Mouse (Mus musculus) testis, adult 2 months (tissue): ENCODE results near the gene Foxg1.

Source experiments
- CTCF ChIP-seq: fragments of 200-500 bp; IDR thresholded peaks from 2 replicates; pipeline ENCODE4 v1.5.1; 2012; ENCODE audit warnings: low read depth, mild to moderate bottlenecking, inconsistent platforms, low read length, moderate library complexity; ENCODE audit not compliant: control insufficient read depth, insufficient read depth, insufficient replicate concordance
- POLR2A ChIP-seq: fragments of 200-500 bp; IDR thresholded peaks from 2 replicates; pipeline ENCODE4 v1.6.1; 2012; ENCODE audit warnings: low read depth, mild to moderate bottlenecking, inconsistent platforms, low read length, moderate library complexity; ENCODE audit not compliant: control insufficient read depth

DNA sequence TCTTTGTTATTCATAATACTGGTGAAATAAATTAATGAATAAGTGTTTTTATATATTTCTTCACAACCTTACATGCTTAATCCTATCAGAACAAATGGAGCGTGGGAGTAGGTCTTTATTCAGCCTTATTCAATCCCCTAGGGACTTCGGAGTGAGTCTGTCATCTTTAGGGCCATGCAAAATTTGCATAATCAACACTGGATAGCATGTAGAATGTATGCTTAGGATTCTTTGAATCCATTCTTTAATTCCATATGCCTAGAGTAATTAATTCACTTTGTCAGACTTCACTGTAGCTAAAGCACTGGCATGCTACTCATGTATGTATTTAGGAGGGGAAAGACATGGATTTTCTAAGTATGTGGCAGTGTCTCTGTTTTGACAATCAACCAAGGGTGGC, 27.4 kb downstream of the Foxg1 start:
- TF ChIP-seq POLR2A (no peak), CTCF (no peak)
